Mouse (Mus musculus): ENCODE results near the gene Gm49378. TPM values are rescaled to one million over a fixed set of nuclear protein-coding genes. Genes with fewer than 3 reads are reported as not detected.

The Gm49378 gene
- polyA plus RNA-seq, 1 experiment from 2014 or later = 1.3 TPM

- Histone ChIP-seq H3K27me3 (ENCODE audit: control insufficient read depth, insufficient read depth, low read length) (no peaks in the 10 kb centered on the region), H3K9ac (ENCODE audit: low read length) (peak within 1 kb of the TSS; percentile 84), H3K9me3 (ENCODE audit: control insufficient read depth, low read length) (no peaks in the 10 kb centered on the region), H3K4me3 (ENCODE audit: low read depth, low read length) (peak within 1 kb of the TSS; percentile 78), H3K27ac (replicated peaks) (peak within 1 kb of the TSS; percentile 82), H3K4me2 (replicated peaks; ENCODE audit: low read depth) (peak within 1 kb of the TSS; percentile 84), H3K36me3 (ENCODE audit: control insufficient read depth, insufficient read depth, low read length) (no peaks in the 10 kb centered on the region), H3K4me1 (replicated peaks; ENCODE audit: control insufficient read depth, insufficient read depth) (peaks cover 3% of the 10 kb centered on the region; the same call in 1 of the 2 replicates)
- ATAC-seq (ENCODE audit: low FRiP score, low TSS enrichment) (peak; percentile 97), DNase-seq (ENCODE audit: low spot score) (peak; percentile 89)
- TF ChIP-seq EP300 (optimal IDR thresholded peaks at IDR 0.05) = no peak
- no peak for TF ChIP-seq CTCF (IDR thresholded peaks at IDR 0.05; ENCODE audit: low read depth)
- 1% methylated on average over 38 of the region's 38 CpGs for WGBS
These were observed 34.4 kb upstream of the Gm49378 start, which contains the start of the genes Gmpr2 and Nedd8 for GRCm38 (mm10) chr14:55671833-55672740. Gmpr2 (plus strand) TSS chr14:55671941. Nedd8 (minus strand) TSS chr14:55672124.

GRCm38 (mm10) chr14:55671486-55671832, 33.8 kb upstream of the Gm49378 start:
- no peaks in the 10 kb centered on the region for H3K9me3 ChIP-seq (ENCODE audit: control insufficient read depth, low read length)
- H3K4me3 ChIP-seq (ENCODE audit: low read depth, low read length) = peak overlapping the region; percentile 78
- H3K4me1 ChIP-seq (replicated peaks; ENCODE audit: control insufficient read depth, insufficient read depth) = peaks cover 3% of the 10 kb centered on the region; the same call in 1 of the 2 replicates
- ATAC-seq (ENCODE audit: low FRiP score, low TSS enrichment) = peak; percentile 11; the same call in 1 of the 2 replicates
- H3K4me2 ChIP-seq (replicated peaks; ENCODE audit: low read depth) = peak overlapping the region; percentile 84
- WGBS = 0% methylated on average over 12 of the region's 12 CpGs
- peak overlapping the region; percentile 84 for H3K9ac ChIP-seq (ENCODE audit: low read length)
- TF ChIP-seq CTCF (IDR thresholded peaks at IDR 0.05; ENCODE audit: low read depth) = no peak; the same call in 1 of the 2 replicates
- no peak for TF ChIP-seq EP300 (optimal IDR thresholded peaks at IDR 0.05)
- DNase-seq (ENCODE audit: low spot score) = no peak
- peak overlapping the region; percentile 82 for H3K27ac ChIP-seq (replicated peaks)
- no peaks in the 10 kb centered on the region for H3K36me3 ChIP-seq (ENCODE audit: control insufficient read depth, insufficient read depth, low read length)
- H3K27me3 ChIP-seq (ENCODE audit: control insufficient read depth, insufficient read depth, low read length) = no peaks in the 10 kb centered on the region

- Histone ChIP-seq H3K9me3 (ENCODE audit: control insufficient read depth, low read length) (no peaks in the 10 kb centered on the region), H3K4me1 (replicated peaks; ENCODE audit: control insufficient read depth, insufficient read depth) (no peaks in the 10 kb centered on the region; the same call in 1 of the 2 replicates), H3K36me3 (ENCODE audit: control insufficient read depth, insufficient read depth, low read length) (no peaks in the 10 kb centered on the region; the same call in 1 of the 2 replicates), H3K27ac (replicated peaks) (no peak overlapping the region; the same call in 1 of the 2 replicates), H3K4me2 (replicated peaks; ENCODE audit: low read depth) (no peak overlapping the region), H3K9ac (ENCODE audit: low read length) (no peak overlapping the region), H3K4me3 (ENCODE audit: low read depth, low read length) (no peak overlapping the region), H3K27me3 (ENCODE audit: control insufficient read depth, insufficient read depth, low read length) (no peaks in the 10 kb centered on the region)
- ATAC-seq (ENCODE audit: low FRiP score, low TSS enrichment) (no peak), DNase-seq (ENCODE audit: low spot score) (no peak)
- 30% methylated on average over 2 of the region's 2 CpGs for WGBS
- no peak for TF ChIP-seq CTCF (IDR thresholded peaks at IDR 0.05; ENCODE audit: low read depth)
- no peak for TF ChIP-seq EP300 (optimal IDR thresholded peaks at IDR 0.05)
These were observed 22.9 kb upstream of the Gm49378 start for GRCm38 (mm10) chr14:55660636-55661035.

- under 1% methylated on average over 39 of the region's 39 CpGs for WGBS
- TF ChIP-seq EP300 (optimal IDR thresholded peaks at IDR 0.05) (peak; percentile 71), CTCF (IDR thresholded peaks at IDR 0.05; ENCODE audit: low read depth) (peak; percentile 67)
- Histone ChIP-seq H3K27ac (replicated peaks) (peak within 1 kb of the TSS; percentile 75), H3K4me1 (replicated peaks; ENCODE audit: control insufficient read depth, insufficient read depth) (no peaks in the 10 kb centered on the region; the same call in 1 of the 2 replicates), H3K9ac (ENCODE audit: low read length) (peak within 1 kb of the TSS; percentile 79), H3K4me2 (replicated peaks; ENCODE audit: low read depth) (peak within 1 kb of the TSS; percentile 70), H3K36me3 (ENCODE audit: control insufficient read depth, insufficient read depth, low read length) (no peaks in the 10 kb centered on the region; the same call in 1 of the 2 replicates), H3K27me3 (ENCODE audit: control insufficient read depth, insufficient read depth, low read length) (no peaks in the 10 kb centered on the region), H3K9me3 (ENCODE audit: control insufficient read depth, low read length) (no peaks in the 10 kb centered on the region), H3K4me3 (ENCODE audit: low read depth, low read length) (peak within 1 kb of the TSS; percentile 78)
- peak; percentile 88 for DNase-seq (ENCODE audit: low spot score)
- ATAC-seq (ENCODE audit: low FRiP score, low TSS enrichment) = peak; percentile 92
These were observed 22.4 kb upstream of the Gm49378 start, which contains the start of gene Mdp1 for GRCm38 (mm10) chr14:55659960-55660573. Mdp1 (minus strand) TSS chr14:55660508.

GRCm38 (mm10) chr14:55658011-55658410, 20.3 kb upstream of the Gm49378 start:
- 79% methylated on average over 5 of the region's 5 CpGs for WGBS
- Histone ChIP-seq H3K9ac (ENCODE audit: low read length) (no peak overlapping the region), H3K27me3 (ENCODE audit: control insufficient read depth, insufficient read depth, low read length) (no peaks in the 10 kb centered on the region), H3K9me3 (ENCODE audit: control insufficient read depth, low read length) (no peaks in the 10 kb centered on the region), H3K36me3 (ENCODE audit: control insufficient read depth, insufficient read depth, low read length) (no peaks in the 10 kb centered on the region; the same call in 1 of the 2 replicates), H3K4me2 (replicated peaks; ENCODE audit: low read depth) (no peak overlapping the region), H3K4me1 (replicated peaks; ENCODE audit: control insufficient read depth, insufficient read depth) (no peaks in the 10 kb centered on the region; the same call in 1 of the 2 replicates), H3K4me3 (ENCODE audit: low read depth, low read length) (no peak overlapping the region), H3K27ac (replicated peaks) (no peak overlapping the region)
- DNase-seq (ENCODE audit: low spot score) = peak; percentile 24
- TF ChIP-seq CTCF (IDR thresholded peaks at IDR 0.05; ENCODE audit: low read depth) (no peak), EP300 (optimal IDR thresholded peaks at IDR 0.05) (no peak)
- peak; percentile 83 for ATAC-seq (ENCODE audit: low FRiP score, low TSS enrichment)
